Mouse (Mus musculus): ENCODE data around the gene Slc17a9. TPM values are rescaled to one million over a fixed set of nuclear protein-coding genes. Genes with fewer than 3 reads are reported as not detected.

Slc17a9 gene
- polyA plus RNA-seq, 1 experiment = 0.04 TPM

DNA sequence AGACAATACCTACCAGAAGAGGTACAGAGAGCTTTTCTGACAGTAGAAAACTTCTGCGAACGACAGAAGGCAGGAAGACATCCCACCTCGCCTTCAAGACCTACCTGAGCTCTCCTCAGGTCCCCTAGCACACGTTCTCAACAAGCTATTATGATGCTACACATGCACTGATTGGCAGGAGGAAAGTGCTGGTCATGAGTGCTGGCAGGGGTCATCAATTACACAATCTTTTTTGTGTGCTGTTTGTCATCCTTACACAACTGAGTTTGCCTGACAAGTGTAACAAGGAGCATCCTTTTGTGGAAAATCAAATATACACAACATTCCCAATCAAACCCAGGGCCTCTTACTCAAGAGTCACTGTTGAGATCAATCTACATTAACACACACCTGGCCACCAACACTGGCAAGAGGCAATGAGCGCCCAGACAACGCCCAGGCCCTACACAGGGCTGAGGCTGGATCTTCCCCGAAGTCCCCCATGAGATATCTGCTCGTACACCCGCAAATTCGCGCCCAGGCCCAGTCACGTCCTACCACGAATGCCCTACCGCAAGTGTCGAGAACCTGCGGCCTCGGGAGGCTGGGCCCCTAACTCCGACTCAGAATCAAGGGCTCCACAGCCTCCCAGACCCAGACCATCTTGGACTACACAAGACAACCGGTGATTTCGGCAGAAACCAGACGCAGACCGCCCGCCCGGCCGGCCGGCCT lies 23.9 kb upstream of the Slc17a9 start:
- H3ac ChIP-seq (ENCODE audit: control insufficient read depth, insufficient read length, low read depth) = peak overlapping the region; percentile 98
- H3K79me3 ChIP-seq (ENCODE audit: low read depth) = peaks cover 98% of the 10 kb centered on the region
- peaks cover 100% of the 10 kb centered on the region for H3K79me2 ChIP-seq (ENCODE audit: control insufficient read depth, insufficient read depth)
- H3K36me3 ChIP-seq (ENCODE audit: control insufficient read depth, insufficient read depth) = peaks cover 21% of the 10 kb centered on the region
- peak; percentile 36 for TF ChIP-seq CEBPB (IDR thresholded peaks at IDR 0.05; ENCODE audit: low read depth)
- TF ChIP-seq MYOD1 (IDR thresholded peaks at IDR 0.05; ENCODE audit: control insufficient read depth, insufficient read length, low read depth) = no peak
- H3K4me3 ChIP-seq (ENCODE audit: insufficient read depth, poor library complexity, severe bottlenecking) = peak overlapping the region; percentile 81
- H3K27me3 ChIP-seq (ENCODE audit: control insufficient read depth, insufficient read depth, insufficient read length) = no peaks in the 10 kb centered on the region

DNA sequence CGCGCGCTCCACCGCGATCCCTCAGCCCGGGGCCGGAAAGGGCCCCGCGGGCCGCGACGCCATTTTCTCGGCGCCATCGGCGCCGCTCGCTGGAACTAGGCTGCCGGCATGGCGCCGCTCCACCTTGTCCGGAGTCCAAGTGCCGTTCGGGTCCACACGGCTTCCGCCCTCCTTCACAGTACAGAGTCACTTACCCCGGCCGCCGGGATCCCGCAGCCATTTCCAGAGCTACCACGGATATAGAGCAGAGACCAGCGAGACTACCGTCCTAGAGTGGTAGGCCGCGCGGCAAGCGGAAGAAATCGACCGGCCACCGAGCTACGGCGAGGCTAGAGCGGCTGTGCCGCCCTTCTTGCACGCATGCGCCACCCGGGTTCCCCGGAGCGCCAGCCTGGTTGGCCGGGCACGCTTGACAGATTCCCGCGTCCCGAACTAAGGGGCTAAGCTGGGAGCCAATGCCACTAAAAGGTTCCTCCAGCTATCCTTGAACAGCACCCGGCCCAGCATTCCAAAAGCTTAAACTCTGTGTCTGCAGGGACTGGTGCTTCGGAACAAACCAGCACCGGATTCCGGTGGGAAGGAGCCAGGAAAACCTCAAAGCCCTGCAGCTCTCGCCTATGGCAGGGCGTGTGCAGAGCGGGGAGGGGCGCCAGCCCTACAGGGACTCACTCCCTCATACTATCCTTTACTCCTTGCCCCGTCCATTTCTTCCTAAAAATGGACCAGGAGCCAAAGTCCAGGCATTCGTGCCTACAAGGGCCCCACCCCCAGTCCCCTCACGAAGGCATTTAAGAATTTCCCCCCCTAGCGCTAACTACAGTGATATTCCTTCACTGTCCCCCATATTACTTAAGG lies 23.1 kb upstream of the Slc17a9 start:
- H3K4me3 ChIP-seq (ENCODE audit: insufficient read depth, poor library complexity, severe bottlenecking) = peak overlapping the region; percentile 81
- H3ac ChIP-seq (ENCODE audit: control insufficient read depth, insufficient read length, low read depth) = peak overlapping the region; percentile 98
- H3K36me3 ChIP-seq (ENCODE audit: control insufficient read depth, insufficient read depth) = peaks cover 21% of the 10 kb centered on the region
- H3K79me2 ChIP-seq (ENCODE audit: control insufficient read depth, insufficient read depth) = peaks cover 100% of the 10 kb centered on the region
- peak; percentile 78 for TF ChIP-seq MAX (IDR thresholded peaks at IDR 0.05)
- TF ChIP-seq CEBPB (IDR thresholded peaks at IDR 0.05; ENCODE audit: low read depth) = no peak
- peaks cover 98% of the 10 kb centered on the region for H3K79me3 ChIP-seq (ENCODE audit: low read depth)
- H3K27me3 ChIP-seq (ENCODE audit: control insufficient read depth, insufficient read depth, insufficient read length) = no peaks in the 10 kb centered on the region

DNA sequence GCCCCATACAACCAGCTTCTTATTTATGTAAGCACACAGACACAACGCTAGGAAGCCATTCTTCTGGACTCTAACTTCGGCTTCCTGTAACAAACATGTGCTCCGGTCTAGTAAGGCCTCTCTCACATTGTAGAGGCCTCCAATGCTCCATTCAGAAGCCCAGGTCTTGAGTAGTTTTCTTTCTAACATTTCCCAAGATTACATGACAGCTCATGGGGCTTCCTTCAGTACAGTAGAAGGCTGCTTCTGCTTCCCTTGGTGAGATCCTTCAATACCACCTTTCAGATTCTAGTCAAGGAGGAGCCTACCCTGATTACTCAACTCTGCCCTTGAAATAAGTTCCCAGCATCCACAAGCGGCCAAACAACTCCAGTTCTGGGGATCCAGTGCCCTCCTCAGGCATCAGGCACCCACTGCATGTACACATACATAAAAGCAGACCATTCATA lies 22.3 kb upstream of the Slc17a9 start:
- TF ChIP-seq CTCF (IDR thresholded peaks at IDR 0.05; ENCODE audit: control insufficient read depth, insufficient read depth, insufficient read length) (peak; percentile 2), MYOD1 (IDR thresholded peaks at IDR 0.05; ENCODE audit: control insufficient read depth, insufficient read length, low read depth) (no peak), MAX (IDR thresholded peaks at IDR 0.05) (no peak), USF1 (IDR thresholded peaks at IDR 0.05; ENCODE audit: low read depth) (no peak), MYOG (IDR thresholded peaks at IDR 0.05; ENCODE audit: control insufficient read depth, extremely low read depth, insufficient read length) (no peak), CEBPB (IDR thresholded peaks at IDR 0.05; ENCODE audit: low read depth) (peak; percentile 17), FOSL1 (IDR thresholded peaks at IDR 0.05; ENCODE audit: insufficient read depth, low read length, poor library complexity, severe bottlenecking) (no peak)
- Histone ChIP-seq H3K79me3 (ENCODE audit: low read depth) (peaks cover 98% of the 10 kb centered on the region), H3K27me3 (ENCODE audit: control insufficient read depth, insufficient read depth, insufficient read length) (no peaks in the 10 kb centered on the region), H3K79me2 (ENCODE audit: control insufficient read depth, insufficient read depth) (peaks cover 100% of the 10 kb centered on the region), H3ac (ENCODE audit: control insufficient read depth, insufficient read length, low read depth) (peak overlapping the region; percentile 34), H3K36me3 (ENCODE audit: control insufficient read depth, insufficient read depth) (peaks cover 21% of the 10 kb centered on the region), H3K4me3 (ENCODE audit: insufficient read depth, poor library complexity, severe bottlenecking) (peak overlapping the region; percentile 81)

DNA sequence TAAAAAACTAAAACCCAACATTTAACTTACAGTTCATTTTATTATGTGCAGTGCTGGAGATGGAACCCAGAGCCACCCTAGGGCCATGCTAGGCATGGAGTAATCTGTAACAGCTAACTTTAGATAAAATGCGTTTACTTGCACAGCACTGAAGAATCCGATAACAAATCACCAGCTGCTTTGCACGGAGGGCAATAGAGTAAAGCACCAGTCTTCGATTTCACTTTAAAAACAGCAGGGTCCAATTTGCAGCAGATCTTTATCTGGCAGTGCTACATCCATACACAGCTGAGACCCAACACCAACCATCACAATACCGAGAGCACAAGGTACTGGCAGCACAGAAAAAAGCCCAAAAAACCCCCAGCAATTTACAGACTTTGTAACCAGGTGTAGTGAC lies 21.9 kb upstream of the Slc17a9 start:
- Histone ChIP-seq H3K4me3 (ENCODE audit: insufficient read depth, poor library complexity, severe bottlenecking) (no peak overlapping the region), H3K36me3 (ENCODE audit: control insufficient read depth, insufficient read depth) (peaks cover 20% of the 10 kb centered on the region), H3K79me3 (ENCODE audit: low read depth) (peaks cover 98% of the 10 kb centered on the region), H3K27me3 (ENCODE audit: control insufficient read depth, insufficient read depth, insufficient read length) (no peaks in the 10 kb centered on the region), H3ac (ENCODE audit: control insufficient read depth, insufficient read length, low read depth) (no peak overlapping the region), H3K79me2 (ENCODE audit: control insufficient read depth, insufficient read depth) (peaks cover 100% of the 10 kb centered on the region)
- TF ChIP-seq MAX (IDR thresholded peaks at IDR 0.05) = no peak
- no peak for TF ChIP-seq MYOD1 (IDR thresholded peaks at IDR 0.05; ENCODE audit: control insufficient read depth, insufficient read length, low read depth)

DNA sequence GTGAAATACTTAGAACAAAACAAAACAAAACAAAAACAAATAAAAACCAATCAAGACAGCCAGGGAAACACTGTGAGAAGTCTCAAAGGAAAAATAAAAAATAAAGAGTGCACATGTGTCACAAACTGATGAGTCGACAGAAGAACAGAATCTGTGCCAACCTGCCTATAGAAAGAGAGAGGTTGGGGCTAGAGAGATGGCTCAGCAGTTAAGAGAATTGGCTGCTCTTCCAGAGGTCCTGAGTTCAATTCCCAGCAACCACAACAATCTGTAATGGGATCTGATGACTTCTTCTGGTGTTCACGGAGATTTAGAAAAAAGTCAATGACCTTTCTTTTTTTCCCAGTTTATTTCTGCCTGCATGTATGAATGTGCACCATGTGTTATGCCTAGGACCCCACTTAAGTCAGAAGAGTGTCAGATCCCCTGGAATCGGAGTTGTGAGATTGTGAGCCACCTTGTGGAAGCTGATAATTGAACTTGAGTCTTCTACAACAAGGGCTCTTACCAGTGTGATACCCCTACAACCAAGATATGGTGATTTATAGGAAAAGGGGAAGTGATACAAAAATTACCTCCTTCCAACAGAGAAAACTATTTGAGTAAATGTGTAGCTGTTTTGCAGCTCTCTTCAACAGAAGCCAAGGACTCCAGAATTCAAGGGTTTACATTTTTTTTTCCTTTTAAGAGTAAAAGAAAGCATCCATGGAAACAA lies 21.3 kb upstream of the Slc17a9 start:
- TF ChIP-seq CEBPB (IDR thresholded peaks at IDR 0.05; ENCODE audit: low read depth) (no peak), CTCF (IDR thresholded peaks at IDR 0.05; ENCODE audit: control insufficient read depth, insufficient read depth, insufficient read length) (no peak), MYOD1 (IDR thresholded peaks at IDR 0.05; ENCODE audit: control insufficient read depth, insufficient read length, low read depth) (no peak), MAX (IDR thresholded peaks at IDR 0.05) (no peak), MYOG (IDR thresholded peaks at IDR 0.05; ENCODE audit: control insufficient read depth, extremely low read depth, insufficient read length) (no peak), FOSL1 (IDR thresholded peaks at IDR 0.05; ENCODE audit: insufficient read depth, low read length, poor library complexity, severe bottlenecking) (no peak)
- no peak overlapping the region for H3K4me3 ChIP-seq (ENCODE audit: insufficient read depth, poor library complexity, severe bottlenecking)
- no peaks in the 10 kb centered on the region for H3K27me3 ChIP-seq (ENCODE audit: control insufficient read depth, insufficient read depth, insufficient read length)
- H3ac ChIP-seq (ENCODE audit: control insufficient read depth, insufficient read length, low read depth) = no peak overlapping the region
- H3K79me2 ChIP-seq (ENCODE audit: control insufficient read depth, insufficient read depth) = peaks cover 100% of the 10 kb centered on the region
- peaks cover 98% of the 10 kb centered on the region for H3K79me3 ChIP-seq (ENCODE audit: low read depth)
- H3K36me3 ChIP-seq (ENCODE audit: control insufficient read depth, insufficient read depth) = peaks cover 18% of the 10 kb centered on the region

All from C2C12 (cell line).